Mouse (Mus musculus): ENCODE measurements around the gene Nxf1. TPM values are rescaled to one million over a fixed set of nuclear protein-coding genes. Genes with fewer than 3 reads are reported as not detected.
A peak's percentile ranks its signal among the peaks of the same experiment; 100 is the strongest.
"Not testable (repeated sequence)": the region's sequence is repeated elsewhere in the genome, so short reads cannot be mapped to it uniquely, and the experiment has no call there.

Gene Nxf1
- polyA plus RNA-seq, 1 experiment from 2014 or later = 189 TPM

DNA sequence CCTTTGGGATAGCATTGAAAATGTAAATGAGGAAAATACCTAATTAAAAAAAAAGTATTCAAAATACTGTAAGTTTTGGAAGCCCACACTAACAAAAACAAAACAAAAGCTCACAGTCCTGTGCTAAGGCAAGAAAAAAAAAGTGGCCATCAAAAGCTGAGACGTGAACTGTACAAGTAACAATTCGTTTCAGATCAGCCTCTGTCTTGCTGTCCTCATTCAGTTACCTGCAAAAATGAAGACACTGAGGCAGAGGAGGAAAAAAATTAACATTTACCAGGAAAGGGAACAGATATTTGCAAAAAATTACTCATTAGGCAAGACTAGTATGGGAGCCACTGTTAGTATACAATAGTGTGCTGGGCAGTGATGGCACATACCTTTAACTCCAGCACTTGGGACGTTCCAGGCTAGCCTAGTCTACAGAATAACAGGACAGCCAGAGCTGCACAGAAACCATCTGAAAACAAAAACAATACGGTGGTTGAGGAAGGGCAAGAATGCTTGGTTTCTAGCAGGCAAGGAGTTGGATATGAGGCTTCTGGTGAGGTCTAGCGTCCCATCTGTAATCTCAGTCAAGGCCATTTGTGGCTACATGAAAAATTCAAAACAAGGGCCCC is 29.3 kb upstream of the Nxf1 start:
- Histone ChIP-seq H3K9me3 (replicated peaks) (no peaks in the 10 kb centered on the region), H3K27me3 (no peaks in the 10 kb centered on the region), H3K36me3 (peaks cover 31% of the 10 kb centered on the region), H3K4me1 (peaks cover 23% of the 10 kb centered on the region), H3K4me2 (no peak overlapping the region), H3K9ac (no peak overlapping the region), H3K27ac (0 out of 2 replicates have a peak overlapping the region, but pooled peaks have one; percentile 13), H3K4me3 (replicated peaks) (no peak overlapping the region)
- no peak for ATAC-seq (replicated peaks; ENCODE audit: low FRiP score)
- WGBS = 21% methylated on average over 5 of the region's 5 CpGs

- WGBS = 43% methylated on average over 3 of the region's 3 CpGs
- H3K27ac ChIP-seq; H3K4me2 ChIP-seq; H3K9ac ChIP-seq; ATAC-seq (replicated peaks; ENCODE audit: low FRiP score); H3K27me3 ChIP-seq; H3K9me3 ChIP-seq (replicated peaks); H3K4me3 ChIP-seq (replicated peaks): not testable (repeated sequence)
- H3K4me1 ChIP-seq = peaks cover 23% of the 10 kb centered on the region
- peaks cover 31% of the 10 kb centered on the region for H3K36me3 ChIP-seq
These were observed 28.4 kb upstream of the Nxf1 start for GRCm38 (mm10) chr19:8728335-8729099.

DNA sequence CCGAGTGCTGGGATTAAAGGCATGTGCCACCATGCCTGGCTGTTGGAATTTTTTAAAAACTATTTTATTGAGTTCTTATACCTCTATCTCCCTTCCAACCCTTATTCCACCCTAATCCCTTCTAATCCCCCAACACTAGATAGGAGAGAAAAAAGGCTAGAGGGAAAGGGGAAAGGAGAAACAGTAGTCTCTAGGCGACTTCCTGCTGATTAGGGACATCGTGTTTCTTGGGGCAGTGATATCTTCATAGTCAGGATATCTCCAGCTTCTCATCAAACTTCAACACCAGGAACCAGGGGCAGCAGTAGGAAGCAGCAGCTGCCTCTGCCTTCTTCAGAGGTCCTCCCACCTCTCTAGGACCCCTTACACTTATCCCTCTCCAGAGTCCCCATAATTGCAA is 22.5 kb upstream of the Nxf1 start:
- Histone ChIP-seq H3K4me2 (no peak overlapping the region), H3K9ac (no peak overlapping the region), H3K4me3 (replicated peaks) (no peak overlapping the region), H3K36me3 (peaks cover 23% of the 10 kb centered on the region), H3K27me3 (no peaks in the 10 kb centered on the region), H3K4me1 (peaks cover 10% of the 10 kb centered on the region), H3K9me3 (replicated peaks) (no peaks in the 10 kb centered on the region), H3K27ac (no peak overlapping the region)
- ATAC-seq (replicated peaks; ENCODE audit: low FRiP score) = no peak
- WGBS = 84% methylated on average over 3 of the region's 3 CpGs

DNA sequence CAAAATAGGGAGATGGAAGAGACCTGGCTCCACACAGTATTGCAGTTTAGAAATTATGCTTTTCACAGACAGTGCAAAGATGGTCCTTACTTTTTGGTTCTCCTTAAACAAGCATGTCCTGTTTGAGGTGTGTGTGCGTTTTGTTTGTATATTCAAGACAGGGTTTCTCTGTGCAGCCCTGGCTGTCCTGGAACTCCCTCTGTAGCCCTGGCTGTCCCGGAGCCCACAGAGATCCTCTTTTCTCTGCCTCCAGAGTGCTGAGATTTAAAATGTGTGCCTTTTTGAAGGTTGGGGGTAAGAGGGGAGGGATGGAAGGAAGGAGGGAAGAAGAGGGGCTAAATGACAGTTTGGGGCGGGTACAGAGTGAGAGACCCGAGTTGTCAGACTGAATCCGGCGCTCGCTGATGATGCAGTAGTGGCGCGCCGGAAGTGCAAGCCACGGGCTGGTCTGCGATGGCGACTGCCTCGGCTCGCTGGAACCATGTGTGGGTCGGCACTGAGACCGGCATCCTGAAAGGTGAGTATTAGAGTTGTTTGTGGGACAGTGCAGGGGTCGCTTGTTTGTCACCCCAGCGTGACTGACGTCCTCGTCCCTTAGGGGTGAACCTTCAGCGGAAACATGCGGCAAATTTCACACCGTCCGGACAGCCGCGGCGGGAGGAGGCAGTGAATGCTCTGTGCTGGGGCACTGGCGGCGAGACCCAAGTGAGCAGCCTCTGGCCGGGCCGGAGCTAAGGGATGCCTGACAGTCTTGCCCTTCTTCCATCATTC is 21.3 kb upstream of the Nxf1 start, which contains the start of gene Wdr74:
Gene Wdr74 (plus strand): TSS at position 439 of the 771 bp plus-strand sequence.
- Histone ChIP-seq H3K27me3 (no peaks in the 10 kb centered on the region), H3K9me3 (replicated peaks) (no peaks in the 10 kb centered on the region), H3K27ac (peak within 1 kb of the TSS; percentile 75), H3K4me2 (peak within 1 kb of the TSS; percentile 69), H3K4me3 (replicated peaks) (peak within 1 kb of the TSS; percentile 77), H3K36me3 (peaks cover 35% of the 10 kb centered on the region), H3K4me1 (peaks cover 16% of the 10 kb centered on the region), H3K9ac (peak within 1 kb of the TSS; percentile 63)
- 0% methylated on average over 32 of the region's 32 CpGs for WGBS
- peak; percentile 89 for ATAC-seq (replicated peaks; ENCODE audit: low FRiP score)

DNA sequence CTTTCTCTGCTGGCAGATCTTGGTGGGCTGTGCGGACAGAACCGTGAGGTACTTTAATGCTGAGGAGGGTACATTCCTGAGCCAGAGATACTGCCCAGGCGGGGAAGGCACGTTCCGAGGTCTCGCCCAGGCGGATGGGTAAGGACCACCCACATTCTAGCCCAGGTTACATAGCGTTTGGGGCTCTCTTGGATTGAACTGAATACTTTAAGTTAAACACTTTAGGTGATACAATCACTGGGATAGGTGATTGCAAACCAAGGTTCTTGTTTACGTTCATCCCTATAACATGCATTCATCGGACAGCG is 20.8 kb upstream of the Nxf1 start:
- ATAC-seq (replicated peaks; ENCODE audit: low FRiP score) = peak; percentile 27; the same call in 1 of the 2 replicates
- WGBS = 2% methylated on average over 11 of the region's 11 CpGs
- Histone ChIP-seq H3K4me1 (peaks cover 21% of the 10 kb centered on the region), H3K4me2 (peak overlapping the region; percentile 69), H3K36me3 (peaks cover 39% of the 10 kb centered on the region), H3K9me3 (replicated peaks) (no peaks in the 10 kb centered on the region), H3K9ac (peak overlapping the region; percentile 63), H3K27me3 (no peaks in the 10 kb centered on the region), H3K4me3 (replicated peaks) (peak overlapping the region; percentile 77), H3K27ac (peak overlapping the region; percentile 75)

GRCm38 (mm10) chr19:8738911-8739310 is 18.0 kb upstream of the Nxf1 start:
- H3K9me3 ChIP-seq (replicated peaks) = no peaks in the 10 kb centered on the region

GRCm38 (mm10) chr19:8739646-8740045 is 17.2 kb upstream of the Nxf1 start:
- no peak overlapping the region for H3K4me3 ChIP-seq (replicated peaks)
- no peak overlapping the region for H3K9ac ChIP-seq
- peaks cover 60% of the 10 kb centered on the region for H3K36me3 ChIP-seq
- H3K27me3 ChIP-seq = no peaks in the 10 kb centered on the region
- ATAC-seq (replicated peaks; ENCODE audit: low FRiP score) = no peak
- H3K9me3 ChIP-seq (replicated peaks) = no peaks in the 10 kb centered on the region
- 91% methylated on average over 6 of the region's 6 CpGs for WGBS
- H3K27ac ChIP-seq = no peak overlapping the region
- peaks cover 33% of the 10 kb centered on the region for H3K4me1 ChIP-seq
- no peak overlapping the region for H3K4me2 ChIP-seq

More at GRCm38 (mm10) chr19:8738911-8739310, 18.0 kb upstream of the Nxf1 start:
- 93% methylated on average over 7 of the region's 7 CpGs for WGBS
- Histone ChIP-seq H3K4me3 (replicated peaks) (no peak overlapping the region), H3K27me3 (no peaks in the 10 kb centered on the region), H3K4me2 (no peak overlapping the region), H3K9ac (no peak overlapping the region), H3K27ac (no peak overlapping the region), H3K4me1 (peaks cover 33% of the 10 kb centered on the region), H3K36me3 (peaks cover 52% of the 10 kb centered on the region)
- no peak for ATAC-seq (replicated peaks; ENCODE audit: low FRiP score)

- Histone ChIP-seq H3K36me3 (peaks cover 69% of the 10 kb centered on the region), H3K9me3 (replicated peaks) (no peaks in the 10 kb centered on the region), H3K4me2 (peak within 1 kb of the TSS; percentile 87), H3K9ac (peak within 1 kb of the TSS; percentile 89), H3K27me3 (no peaks in the 10 kb centered on the region), H3K4me3 (replicated peaks) (peak within 1 kb of the TSS; percentile 86), H3K27ac (peak within 1 kb of the TSS; percentile 97), H3K4me1 (peaks cover 29% of the 10 kb centered on the region)
- WGBS = 61% methylated on average over 14 of the region's 14 CpGs
- no peak for ATAC-seq (replicated peaks; ENCODE audit: low FRiP score)
These were observed 16.3 kb upstream of the Nxf1 start, which contains the start of gene 1700092M07Rik for GRCm38 (mm10) chr19:8740603-8741002. TSS of gene 1700092M07Rik (plus strand) at chr19:8740718.

GRCm38 (mm10) chr19:8741243-8741869 is 15.5 kb upstream of the Nxf1 start, which contains the start of gene Stx5a:
TSS of gene Stx5a (plus strand) at chr19:8741413.
- peaks cover 29% of the 10 kb centered on the region for H3K4me1 ChIP-seq
- ATAC-seq (replicated peaks; ENCODE audit: low FRiP score) = peak; percentile 97
- peak within 1 kb of the TSS; percentile 87 for H3K4me2 ChIP-seq
- H3K4me3 ChIP-seq (replicated peaks) = peak within 1 kb of the TSS; percentile 86
- peaks cover 77% of the 10 kb centered on the region for H3K36me3 ChIP-seq
- H3K27ac ChIP-seq = peak within 1 kb of the TSS; percentile 97
- H3K27me3 ChIP-seq = no peaks in the 10 kb centered on the region
- WGBS = under 1% methylated on average over 36 of the region's 36 CpGs
- H3K9me3 ChIP-seq (replicated peaks) = no peaks in the 10 kb centered on the region
- peak within 1 kb of the TSS; percentile 89 for H3K9ac ChIP-seq

DNA sequence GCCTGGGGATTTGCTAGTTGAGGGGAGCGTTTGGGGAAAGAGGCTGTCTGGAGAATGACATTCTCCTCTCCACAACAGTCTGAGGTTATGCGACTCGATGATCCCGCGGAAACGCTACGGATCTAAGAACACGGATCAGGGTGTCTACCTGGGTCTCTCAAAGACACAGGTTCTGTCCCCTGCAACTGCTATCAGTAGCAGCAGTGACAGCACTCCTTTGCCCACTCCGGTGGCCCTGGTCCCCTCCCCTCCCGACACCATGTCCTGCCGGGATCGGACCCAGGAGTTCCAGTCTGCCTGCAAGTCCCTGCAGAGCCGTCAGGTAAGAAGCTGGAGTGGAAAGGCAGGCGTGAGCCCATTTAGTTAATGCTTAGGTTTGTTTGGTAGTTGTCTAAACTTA is 14.7 kb upstream of the Nxf1 start:
- no peaks in the 10 kb centered on the region for H3K27me3 ChIP-seq
- WGBS = 17% methylated on average over 14 of the region's 14 CpGs
- no peaks in the 10 kb centered on the region for H3K9me3 ChIP-seq (replicated peaks)
- peak overlapping the region; percentile 89 for H3K9ac ChIP-seq
- H3K4me2 ChIP-seq = peak overlapping the region; percentile 87
- H3K27ac ChIP-seq = peak overlapping the region; percentile 97
- no peak for ATAC-seq (replicated peaks; ENCODE audit: low FRiP score)
- H3K4me1 ChIP-seq = peaks cover 23% of the 10 kb centered on the region
- peaks cover 83% of the 10 kb centered on the region for H3K36me3 ChIP-seq
- peak overlapping the region; percentile 86 for H3K4me3 ChIP-seq (replicated peaks)

GRCm38 (mm10) chr19:8745382-8745781 is 11.5 kb upstream of the Nxf1 start:
- no peak overlapping the region for H3K4me2 ChIP-seq
- no peak for ATAC-seq (replicated peaks; ENCODE audit: low FRiP score)

More at GRCm38 (mm10) chr19:8745382-8745781, 11.5 kb upstream of the Nxf1 start:
- Histone ChIP-seq H3K9ac (no peak overlapping the region), H3K36me3 (peaks cover 84% of the 10 kb centered on the region), H3K27me3 (no peaks in the 10 kb centered on the region), H3K4me1 (peaks cover 19% of the 10 kb centered on the region), H3K27ac (no peak overlapping the region), H3K9me3 (replicated peaks) (no peaks in the 10 kb centered on the region), H3K4me3 (replicated peaks) (no peak overlapping the region)
- WGBS = 94% methylated on average over 1 of the region's 1 CpGs

All from kidney, embryonic 15.5 days (tissue).